ENCODE assay signal across 9 mouse cellular contexts in genomic region chr4:148908214-148908681, GRCm38 (mm10).
A peak's percentile ranks its signal among the peaks of the same experiment; 100 is the strongest.
DNase-seq lines count a peak whose midpoint lies in the region; TF ChIP-seq lines count a peak whose summit lies in the region.
"Had no signal": no experiment of that assay in that cellular context is flagged by ENCODE, and none has a peak within 500 bp of the region (broad histone marks: within the 10 kb centered on the region; RNA-seq: fewer than 3 reads in every experiment).

No protein-coding gene starts in this region.

- no peak overlapping the region for H3K27ac ChIP-seq in left cerebral cortex, adult 2 months
- H3K27ac ChIP-seq: embryonic facial prominence, embryonic 13.5 days had no signal

- peak; percentile 59 for TF ChIP-seq CTCF in left cerebral cortex, adult 2 months (IDR thresholded peaks at IDR 0.05)

- no peak for TF ChIP-seq POLR2A in myocyte (IDR thresholded peaks at IDR 0.05; ENCODE audit: insufficient read length, low read depth)

- H3K4me2 ChIP-seq in myocyte (ENCODE audit: low read depth), result peak overlapping the region; percentile 18
- H3K4me2 ChIP-seq: embryonic facial prominence, embryonic 13.5 days had no signal

- intact Hi-C loops in left cerebral cortex, adult 2 months (cut with DNase I), result no loop called here
- intact Hi-C loops in left cerebral cortex, postnatal 25 days (cut with DNase I), result no loop called here

- no peaks in the 10 kb centered on the region for H3K27me3 ChIP-seq in myocyte (ENCODE audit: control insufficient read depth, insufficient read depth, insufficient read length)

- H3K4me3 ChIP-seq in left cerebral cortex, adult 2 months, result no peak overlapping the region
- H3K4me3 ChIP-seq in myocyte, result no peak overlapping the region
- H3K4me3 ChIP-seq: embryonic facial prominence, embryonic 13.5 days had no signal

- no peaks in the 10 kb centered on the region for H3K79me2 ChIP-seq in myocyte (ENCODE audit: control insufficient read depth, insufficient read depth)

- no peak for DNase-seq in left cerebral cortex, adult 2 months (ENCODE audit: extremely low spot score in 1 of 2, low spot score in 2 of 2)
- no peak for DNase-seq in left cerebral cortex, postnatal 25 days (ENCODE audit: low spot score in 2 of 2)
- DNase-seq in MN1 (ENCODE audit: low spot score), result peak; percentile 23
- DNase-seq in hindlimb bud, embryonic 11.5 days (ENCODE audit: extremely low spot score, low read depth, low spot score), result peak; percentile 79
- DNase-seq in layer of hippocampus, adult 9-10 months (ENCODE audit: low spot score), result no peak
- no peak for DNase-seq in right cerebral cortex, postnatal 36 days (ENCODE audit: low spot score in 2 of 2)
- DNase-seq in cerebellum, adult 11-12 months, result no peak

- no peaks in the 10 kb centered on the region for H3K36me3 ChIP-seq in myocyte (ENCODE audit: control insufficient read depth, insufficient read depth)
- H3K36me3 ChIP-seq: embryonic facial prominence, embryonic 13.5 days had no signal

- H3ac ChIP-seq in myocyte (ENCODE audit: control insufficient read depth, insufficient read length), result no peak overlapping the region

TF ChIP-seq in myocyte, 11 proteins besides CTCF, POLR2A, EP300 and RAD21:
- no peak for TF ChIP-seq MYOG (IDR thresholded peaks at IDR 0.05; ENCODE audit: control insufficient read depth in 1 of 3, insufficient read depth in 1 of 3, insufficient read length in 2 of 3, low read depth in 2 of 3)
- TF ChIP-seq CEBPB (IDR thresholded peaks at IDR 0.05; ENCODE audit: insufficient read depth, poor library complexity, severe bottlenecking), result no peak
- no peak for TF ChIP-seq E2F4 (IDR thresholded peaks at IDR 0.05; ENCODE audit: insufficient read depth)
- no peak for TF ChIP-seq TCF12 (IDR thresholded peaks at IDR 0.05; ENCODE audit: insufficient read depth, poor library complexity, severe bottlenecking)
- TF ChIP-seq MYOD1 (IDR thresholded peaks at IDR 0.05; ENCODE audit: control insufficient read depth in 1 of 3, insufficient read length in 2 of 3, low read depth in 2 of 3), result no peak
- TF ChIP-seq USF1 (IDR thresholded peaks at IDR 0.05; ENCODE audit: low read depth), result no peak
- TF ChIP-seq REST (IDR thresholded peaks at IDR 0.05; ENCODE audit: insufficient read depth, insufficient read length), result no peak
- no peak for TF ChIP-seq MAX (IDR thresholded peaks at IDR 0.05; ENCODE audit: low read depth)
- no peak for TF ChIP-seq SRF (IDR thresholded peaks at IDR 0.05; ENCODE audit: control insufficient read depth, insufficient read length, low read depth)
- no peak for TF ChIP-seq POLR2AphosphoS2 (IDR thresholded peaks at IDR 0.05; ENCODE audit: insufficient read length, low read depth)
- no peak for TF ChIP-seq TCF3 (IDR thresholded peaks at IDR 0.05; ENCODE audit: insufficient read length, low read depth)
TF ChIP-seq in myocyte: peak in this region for 0.

Comparison
In these comparisons a context has a peak if more than half of its experiments do, and no peak if none do; other contexts are left out.
1. DNase-seq: peak in MN1 (single experiment) and hindlimb bud, embryonic 11.5 days (single experiment); none in left cerebral cortex, adult 2 months (0 of 2), left cerebral cortex, postnatal 25 days (0 of 2), layer of hippocampus, adult 9-10 months (single experiment), right cerebral cortex, postnatal 36 days (0 of 2) and cerebellum, adult 11-12 months (single experiment).